Mouse (Mus musculus): Measurements from ENCODE around the gene Ppm1g.

Gene Ppm1g

DNA sequence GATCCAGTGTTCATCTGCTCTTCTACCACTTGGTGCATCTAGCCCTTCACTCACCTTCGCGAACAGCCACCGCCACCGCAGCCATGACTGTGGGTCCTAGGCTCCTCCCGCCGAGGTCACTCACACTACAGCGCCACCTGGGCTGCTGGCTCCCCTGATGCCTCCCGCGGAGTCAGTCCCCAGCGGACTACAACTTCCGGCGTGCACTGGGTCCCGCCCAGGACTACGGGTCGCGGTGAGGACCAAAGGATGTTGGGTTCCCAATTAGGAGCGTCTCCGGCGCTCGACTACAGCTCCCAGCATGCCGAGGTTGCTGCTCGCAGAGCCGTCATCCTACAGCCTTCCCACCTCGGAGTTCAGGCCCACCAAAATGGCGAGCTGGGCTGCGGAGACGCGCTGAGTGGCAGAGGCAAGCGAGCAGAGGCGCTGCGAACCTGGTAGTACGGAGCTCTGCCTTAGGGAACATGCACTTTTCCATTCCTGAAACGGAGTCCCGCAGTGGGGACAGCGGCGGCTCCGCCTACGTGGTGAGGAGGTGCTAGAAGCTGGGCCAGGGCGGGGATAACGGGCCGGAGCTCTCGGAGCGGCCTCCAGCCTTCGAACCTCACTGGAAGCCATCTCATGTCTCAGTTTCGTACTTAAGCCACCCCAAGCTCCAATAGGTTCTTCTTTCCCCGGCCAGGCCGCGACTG is 27.4 kb downstream of the Ppm1g start, which contains the start of the genes Snx17 and Eif2b4:
TSS of gene Snx17 (plus strand) at position 289 of the 692 bp plus-strand sequence.
TSS of gene Eif2b4 (minus strand) at position 492 of the 692 bp plus-strand sequence.
- DNase-seq (ENCODE audit: low spot score in 2 of 2): peak; percentile 100

GRCm38 (mm10) chr5:31192045-31192938 is 28.2 kb downstream of the Ppm1g start:
- DNase-seq (ENCODE audit: low spot score in 2 of 2): no peak

- DNase-seq (ENCODE audit: low spot score in 2 of 2): no peak
Measured at GRCm38 (mm10) chr5:31190201-31190600, 30.3 kb downstream of the Ppm1g start.

DNA sequence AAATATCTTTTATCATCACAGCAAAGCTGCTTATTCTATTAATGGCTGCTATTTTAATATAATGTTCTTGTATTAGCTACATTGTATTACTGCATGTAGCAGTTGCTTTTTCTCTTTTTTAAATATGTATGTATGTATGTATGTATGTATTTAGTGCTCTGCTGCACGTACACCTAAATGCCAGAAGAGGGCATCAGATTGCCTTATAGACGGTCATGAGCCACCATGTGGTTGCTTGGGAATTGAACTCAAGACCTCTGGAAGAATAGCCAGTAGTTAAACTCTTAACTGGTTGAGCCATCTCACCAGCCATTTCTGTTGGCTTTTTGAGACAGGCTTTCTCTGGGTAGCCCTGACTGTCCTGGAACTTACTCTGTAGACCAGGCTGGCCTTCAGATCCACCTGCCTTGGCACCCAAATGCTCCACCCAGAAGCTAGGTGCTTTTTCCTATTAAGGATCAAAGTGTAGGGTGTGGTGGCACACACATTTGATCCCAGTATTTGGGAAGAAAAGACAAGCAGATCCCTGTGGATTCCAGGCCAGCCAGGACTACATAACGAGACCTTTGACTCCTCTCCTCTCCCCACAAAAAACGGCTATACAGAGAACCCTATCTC is 32.2 kb downstream of the Ppm1g start:
- no peak for DNase-seq (ENCODE audit: low spot score in 2 of 2)

GRCm38 (mm10) chr5:31183678-31184077 is 36.8 kb downstream of the Ppm1g start:
- DNase-seq (ENCODE audit: low spot score in 2 of 2): no peak

DNA sequence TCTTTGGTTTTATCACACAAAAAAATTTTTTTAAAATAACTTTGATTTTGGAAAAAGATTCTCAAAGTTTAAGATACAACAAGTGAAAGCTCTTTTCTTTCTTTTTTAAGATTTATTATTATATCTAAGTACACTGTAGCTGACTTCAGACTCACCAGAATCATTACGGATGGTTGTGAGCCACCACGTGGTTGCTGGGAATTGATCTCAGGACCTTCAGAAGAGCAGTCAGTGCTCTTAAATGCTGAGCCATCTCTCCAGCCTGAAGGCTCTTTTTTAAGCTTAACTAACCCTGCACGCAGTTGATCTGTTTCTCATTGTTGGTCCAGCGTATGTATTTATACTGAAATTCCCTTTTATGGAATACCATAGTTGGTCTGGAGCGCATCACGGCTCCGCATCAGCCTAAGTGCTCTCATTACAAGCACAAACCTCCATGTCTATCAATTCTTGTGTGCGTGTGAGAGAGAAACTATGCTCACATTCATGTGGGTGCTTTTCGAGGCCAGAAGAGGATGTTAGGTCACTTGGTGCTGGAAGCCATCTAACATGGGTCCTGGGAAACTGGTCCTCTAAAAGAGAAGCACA is 39.2 kb downstream of the Ppm1g start:
- DNase-seq (ENCODE audit: low spot score in 2 of 2): no peak

DNA sequence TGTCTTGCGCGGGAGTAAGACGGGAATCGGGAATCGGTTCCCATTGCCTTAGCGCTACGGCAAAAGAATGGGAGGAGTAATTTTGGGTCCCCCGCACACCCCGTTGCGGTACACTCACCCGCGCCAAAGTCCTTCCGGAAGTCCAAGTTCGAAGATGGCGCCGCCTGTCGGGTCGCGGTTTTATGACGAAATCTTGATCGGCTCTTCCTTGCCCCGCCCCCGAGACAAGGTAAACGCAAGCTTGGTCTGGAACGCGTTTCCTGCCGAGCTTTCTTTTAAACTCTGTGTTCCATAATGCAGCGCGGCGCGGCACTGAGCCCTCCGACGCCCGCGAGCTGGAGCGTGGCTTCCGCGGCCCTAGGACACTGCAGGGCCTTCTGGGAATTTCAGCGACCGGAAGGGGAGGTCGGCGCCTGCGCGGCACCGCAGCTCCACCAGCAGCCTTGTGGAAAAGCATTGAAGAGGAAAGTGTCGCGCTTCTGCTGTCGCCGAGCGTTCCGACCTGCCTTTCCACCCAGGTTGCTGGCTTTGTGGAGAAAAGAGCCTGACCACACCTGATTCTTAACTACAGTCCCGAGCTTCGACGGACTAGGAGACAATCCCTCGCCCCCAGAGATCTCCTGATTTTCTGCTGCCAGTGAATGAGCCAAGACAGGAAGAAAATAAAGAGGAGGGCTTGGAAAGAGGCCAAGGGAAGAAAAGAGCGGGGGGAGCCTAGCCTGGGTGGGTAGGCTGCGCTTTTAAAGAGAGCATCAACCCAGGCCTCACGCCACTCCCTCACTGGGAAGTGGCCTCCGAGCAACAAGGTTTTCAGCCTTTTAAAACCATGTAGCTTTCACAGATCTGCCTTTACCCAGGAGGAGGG is 40.5 kb downstream of the Ppm1g start, which contains the start of the genes Gm29609 and Gtf3c2:
TSS of gene Gm29609 (minus strand) at position 146 of the 865 bp plus-strand sequence.
TSS of gene Gtf3c2 (minus strand) at position 379 of the 865 bp plus-strand sequence.
- peak; percentile 97 to 98 for DNase-seq (ENCODE audit: low spot score in 2 of 2)

GRCm38 (mm10) chr5:31179301-31179765 is 41.2 kb downstream of the Ppm1g start:
- peak in 1 of 2 experiments; percentile 24 for DNase-seq (ENCODE audit: low spot score in 2 of 2)

DNA sequence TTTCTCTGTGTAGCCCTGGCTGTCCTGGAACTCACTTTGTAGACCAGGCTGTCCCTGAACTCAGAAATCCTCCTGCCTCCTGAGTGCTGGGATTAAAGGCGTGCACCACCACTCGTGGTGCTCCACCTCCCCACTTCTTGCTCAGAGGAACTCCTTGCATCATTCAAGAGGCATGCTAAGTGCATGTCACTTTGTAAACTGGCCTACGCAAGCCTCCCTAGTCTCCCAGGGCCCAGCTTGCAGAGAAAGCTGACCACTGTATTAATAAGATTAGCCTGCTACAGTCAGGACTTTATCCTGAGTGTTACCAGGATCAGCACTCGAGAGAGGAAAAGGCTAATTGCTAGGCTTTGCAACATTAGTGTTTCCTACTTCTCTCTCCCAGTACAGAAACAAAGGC is 51.9 kb downstream of the Ppm1g start:
- DNase-seq (ENCODE audit: low spot score in 2 of 2): no peak

DNA sequence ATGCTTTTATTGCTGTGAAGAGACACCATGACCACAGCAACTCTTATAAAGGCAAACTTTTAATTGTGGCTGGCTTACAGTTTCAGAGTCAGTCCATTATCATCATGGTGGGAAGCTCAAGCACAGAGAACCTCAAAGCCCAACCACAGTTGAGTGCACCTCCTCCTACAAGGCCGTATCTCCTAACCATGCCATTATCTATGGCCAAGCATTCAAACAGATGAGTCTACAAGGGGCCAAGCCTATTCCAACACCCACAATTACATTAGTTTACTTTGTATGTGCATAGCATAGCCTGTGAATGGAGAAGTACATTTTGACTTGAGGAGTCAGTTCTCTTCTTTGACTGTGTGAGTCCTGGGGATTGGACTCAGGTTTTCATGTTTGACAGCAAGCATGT is 55.6 kb downstream of the Ppm1g start:
- no peak for DNase-seq (ENCODE audit: low spot score in 2 of 2)

- DNase-seq (ENCODE audit: low spot score in 2 of 2): no peak
Measured at GRCm38 (mm10) chr5:31162462-31162861, 58.0 kb downstream of the Ppm1g start.

DNA sequence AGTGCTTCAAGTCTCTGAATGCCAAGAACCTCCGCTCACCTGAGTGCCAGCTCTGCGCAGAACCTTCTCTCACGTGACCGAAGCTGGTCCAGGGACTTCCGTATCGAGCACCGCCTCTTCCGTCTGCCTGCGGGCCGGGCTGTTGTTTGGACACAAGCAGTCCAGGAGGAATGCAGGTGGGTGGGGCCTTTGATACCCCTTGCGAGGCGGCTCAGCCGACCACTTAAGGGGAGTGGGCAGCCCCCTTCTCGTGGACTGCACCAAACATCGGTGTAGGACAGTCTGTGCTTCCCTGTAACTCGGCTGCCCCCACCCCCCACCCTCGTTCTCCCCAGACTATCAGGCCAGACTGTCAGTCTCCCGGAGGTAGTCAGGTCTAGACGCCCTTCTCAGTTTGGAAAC is 66.3 kb downstream of the Ppm1g start, which contains the start of gene Mpv17:
TSS of gene Mpv17 (minus strand) at position 100 of the 402 bp plus-strand sequence.
- DNase-seq (ENCODE audit: low spot score in 2 of 2): peak; percentile 81 to 90

DNA sequence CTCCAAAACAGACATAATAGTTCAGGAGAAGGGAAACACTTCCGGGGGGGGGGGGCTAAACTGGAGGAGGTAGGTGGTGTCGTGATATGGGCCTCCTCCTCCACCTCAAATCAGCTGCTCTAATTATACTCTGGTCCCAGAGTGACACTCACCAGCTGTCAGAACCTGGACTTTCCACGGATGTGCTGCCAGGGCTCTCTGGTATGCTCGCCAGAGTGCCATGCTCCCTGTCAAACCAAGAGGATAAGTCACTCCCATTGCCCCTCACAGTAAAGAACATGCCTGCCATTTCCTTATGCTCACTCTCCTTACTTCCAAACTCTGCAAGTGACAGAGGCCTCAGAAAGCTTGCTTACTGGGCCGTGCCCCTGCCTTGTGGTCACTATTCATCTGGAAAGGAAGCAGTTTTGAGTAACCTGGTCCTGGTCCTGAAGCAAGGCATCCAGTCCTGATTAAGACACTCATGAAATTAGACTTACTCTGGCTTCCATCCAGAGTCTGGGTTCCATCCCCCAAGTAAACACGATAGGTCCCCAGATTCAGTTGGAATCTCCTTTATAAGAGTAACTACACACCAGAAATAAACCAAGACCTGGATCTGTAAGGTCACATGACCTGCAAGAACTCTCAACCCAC is 66.9 kb downstream of the Ppm1g start:
- DNase-seq (ENCODE audit: low spot score in 2 of 2): no peak

Data from frontal cortex, postnatal 36 days (tissue).